8 mouse cellular contexts compared by ENCODE assay signal in genomic region chr15:85257775-85258429, GRCm38 (mm10). TPM values are rescaled to one million over a fixed set of nuclear protein-coding genes. Genes with fewer than 3 reads are reported as not detected.
A peak's percentile ranks its signal among the peaks of the same experiment; 100 is the strongest.
DNase-seq lines count a peak whose midpoint lies in the region; ATAC-seq and TF ChIP-seq lines count a peak whose summit lies in the region.

No protein-coding gene starts in this region.

- no peak overlapping the region for H3K9ac ChIP-seq in forebrain, embryonic 14.5 days (ENCODE audit: low read length)
- H3K9ac ChIP-seq in forebrain, embryonic 12.5 days, result no peak overlapping the region
- no peak overlapping the region for H3K9ac ChIP-seq in kidney, postnatal 0 days (ENCODE audit: low read depth, low read length)

- no peak for ATAC-seq in forebrain, embryonic 14.5 days
- no peak for ATAC-seq in forebrain, embryonic 12.5 days (ENCODE audit: low FRiP score)
- ATAC-seq in kidney, postnatal 0 days (replicated peaks; ENCODE audit: low FRiP score, low read depth), result no peak

- H3K9me3 ChIP-seq in forebrain, embryonic 14.5 days (replicated peaks; ENCODE audit: control insufficient read depth, low read length), result peaks cover 6% of the 10 kb centered on the region; the same call in 1 of the 2 replicates
- peaks cover 11% of the 10 kb centered on the region; the same call in 1 of the 2 replicates for H3K9me3 ChIP-seq in forebrain, embryonic 12.5 days
- H3K9me3 ChIP-seq in kidney, postnatal 0 days (replicated peaks; ENCODE audit: low read length), result no peaks in the 10 kb centered on the region

- H3K27ac ChIP-seq in forebrain, embryonic 14.5 days (ENCODE audit: low read depth, low read length), result no peak overlapping the region
- H3K27ac ChIP-seq in forebrain, embryonic 12.5 days, result no peak overlapping the region
- no peak overlapping the region for H3K27ac ChIP-seq in kidney, postnatal 0 days

- peak; percentile 64 for TF ChIP-seq CTCF in kidney, postnatal 0 days (IDR thresholded peaks at IDR 0.05; ENCODE audit: low read depth)

- no peak overlapping the region for H3K4me3 ChIP-seq in forebrain, embryonic 14.5 days (ENCODE audit: low read depth, low read length)
- no peak overlapping the region for H3K4me3 ChIP-seq in forebrain, embryonic 12.5 days (replicated peaks)
- no peak overlapping the region for H3K4me3 ChIP-seq in kidney, postnatal 0 days (replicated peaks; ENCODE audit: low read depth, low read length)

- no peak overlapping the region for H3K4me2 ChIP-seq in forebrain, embryonic 14.5 days (ENCODE audit: low read length)
- no peak overlapping the region for H3K4me2 ChIP-seq in forebrain, embryonic 12.5 days
- H3K4me2 ChIP-seq in kidney, postnatal 0 days (ENCODE audit: low read length), result no peak overlapping the region

- no peaks in the 10 kb centered on the region for H3K36me3 ChIP-seq in forebrain, embryonic 14.5 days (ENCODE audit: control insufficient read depth, insufficient read depth, low read length)
- peaks cover 18% of the 10 kb centered on the region for H3K36me3 ChIP-seq in forebrain, embryonic 12.5 days (replicated peaks)
- H3K36me3 ChIP-seq in kidney, postnatal 0 days (ENCODE audit: insufficient read depth, low read length), result no peaks in the 10 kb centered on the region

- peak; percentile 70 for DNase-seq in forebrain, embryonic 14.5 days (ENCODE audit: low spot score)
- DNase-seq in ovary, postnatal 10 days (ENCODE audit: low spot score), result peak; percentile 36
- DNase-seq in ovary, adult 18-20 months (ENCODE audit: low spot score), result no peak
- peak; percentile 80 to 90 for DNase-seq in cerebellum, postnatal 14 days
- DNase-seq in kidney, postnatal 0 days (ENCODE audit: low spot score), result peak; percentile 49
- DNase-seq in lung, postnatal 4 days, result peak; percentile 53 to 72
- peak; percentile 32 to 47 for DNase-seq in thymus, adult 18-20 months

- no peaks in the 10 kb centered on the region for H3K27me3 ChIP-seq in forebrain, embryonic 14.5 days (replicated peaks; ENCODE audit: control insufficient read depth, insufficient read depth, low read length)
- no peaks in the 10 kb centered on the region for H3K27me3 ChIP-seq in forebrain, embryonic 12.5 days
- H3K27me3 ChIP-seq in kidney, postnatal 0 days (ENCODE audit: insufficient read depth, low read length), result no peaks in the 10 kb centered on the region

- no peaks in the 10 kb centered on the region for H3K4me1 ChIP-seq in forebrain, embryonic 14.5 days (ENCODE audit: control insufficient read depth, insufficient read depth, low read length)
- H3K4me1 ChIP-seq in forebrain, embryonic 12.5 days, result no peaks in the 10 kb centered on the region
- no peaks in the 10 kb centered on the region for H3K4me1 ChIP-seq in kidney, postnatal 0 days (replicated peaks; ENCODE audit: insufficient read depth, low read length)

- 75% methylated on average over 6 of the region's 6 CpGs for WGBS in forebrain, embryonic 14.5 days
- whole genome bisulfite sequencing in forebrain, embryonic 12.5 days, result 72% methylated on average over 6 of the region's 6 CpGs
- WGBS in kidney, postnatal 0 days, result 77% methylated on average over 6 of the region's 6 CpGs

RNA-seq across cellular contexts. Expression of gene Fbln1, which starts 52.2 kb away (rescaled TPM):
- 48.9 and 52.1 TPM in 2 replicates for polyA plus RNA-seq in forebrain, embryonic 14.5 days (2014; fragmentation: Nextera tagmentation; extraction: Ambion mirVana)
- polyA plus RNA-seq in forebrain, embryonic 12.5 days (2016; fragmentation: Nextera tagmentation; extraction: Ambion mirVana), result 101 and 112 TPM in 2 replicates
- polyA plus RNA-seq in kidney, postnatal 0 days (2015; fragmentation: Nextera tagmentation; extraction: Ambion mirVana), result 114 and 118 TPM in 2 replicates
